Mouse (Mus musculus): ENCODE data around the gene Inpp5a. TPM values are rescaled to one million over a fixed set of nuclear protein-coding genes. Genes with fewer than 3 reads are reported as not detected.

Inpp5a gene
- polyA plus RNA-seq, 1 experiment from 2014 or later = 34.1 TPM

GRCm38 (mm10) chr7:139453198-139453597 is 64.3 kb downstream of the Inpp5a start:
- no peak overlapping the region for H3K9ac ChIP-seq

DNA sequence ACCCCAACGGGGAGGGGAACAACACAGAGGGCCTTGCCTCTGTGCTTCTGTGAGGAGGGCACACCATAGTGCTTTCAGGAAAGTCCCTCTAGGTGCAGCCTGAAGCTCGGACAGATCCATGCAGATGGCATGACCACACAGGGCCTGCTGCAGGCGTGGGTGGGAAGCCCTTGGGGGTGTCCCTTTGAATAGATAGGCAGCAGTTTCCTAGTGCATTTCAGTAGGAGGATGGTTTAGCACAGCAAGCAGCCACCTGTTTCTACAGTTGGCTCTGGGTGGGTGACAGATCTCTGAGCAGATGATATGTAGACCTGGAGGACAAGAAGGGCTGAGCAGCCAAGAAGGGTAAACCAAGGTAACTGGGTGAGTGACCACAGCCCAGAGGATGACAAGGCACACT is 65.4 kb downstream of the Inpp5a start:
- no peak overlapping the region for H3K27ac ChIP-seq
- 74% methylated on average over 3 of the region's 3 CpGs for WGBS
- H3K27me3 ChIP-seq = no peaks in the 10 kb centered on the region
- no peaks in the 10 kb centered on the region for H3K9me3 ChIP-seq
- no peak overlapping the region for H3K4me3 ChIP-seq
- ATAC-seq (ENCODE audit: insufficient number of reproducible peaks, insufficient read depth, low FRiP score, low TSS enrichment) = no peak
- no peak overlapping the region for H3K9ac ChIP-seq
- H3K4me1 ChIP-seq = no peaks in the 10 kb centered on the region
- no peak overlapping the region for H3K4me2 ChIP-seq (replicated peaks)
- no peaks in the 10 kb centered on the region for H3K36me3 ChIP-seq

More at GRCm38 (mm10) chr7:139453198-139453597, 64.3 kb downstream of the Inpp5a start:
- Histone ChIP-seq H3K27ac (no peak overlapping the region), H3K4me1 (no peaks in the 10 kb centered on the region), H3K4me2 (replicated peaks) (no peak overlapping the region), H3K9me3 (no peaks in the 10 kb centered on the region), H3K36me3 (no peaks in the 10 kb centered on the region), H3K4me3 (no peak overlapping the region), H3K27me3 (no peaks in the 10 kb centered on the region)
- ATAC-seq (ENCODE audit: insufficient number of reproducible peaks, insufficient read depth, low FRiP score, low TSS enrichment) = no peak
- 78% methylated on average over 1 of the region's 1 CpGs for WGBS

DNA sequence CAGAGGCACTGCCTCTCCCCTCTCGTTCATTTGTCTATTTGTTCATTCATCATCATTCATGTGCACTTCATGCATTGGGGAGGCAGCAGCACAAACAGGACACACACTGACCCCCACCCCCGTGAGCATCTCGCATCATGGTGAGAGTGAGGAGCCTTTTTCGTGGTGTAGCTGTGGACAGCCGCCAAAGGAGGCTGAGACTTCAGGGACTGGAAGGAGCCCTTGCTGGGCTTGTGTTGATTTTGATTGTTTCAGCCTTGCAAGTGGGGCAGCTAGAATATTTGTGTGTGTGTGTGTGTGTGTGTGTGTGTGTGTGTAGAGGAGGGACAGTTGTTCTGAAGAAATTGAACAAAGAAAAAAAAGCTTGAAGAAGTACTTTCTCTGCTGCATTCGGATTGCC is 67.8 kb downstream of the Inpp5a start:
- H3K9ac ChIP-seq = no peak overlapping the region
- no peak overlapping the region for H3K27ac ChIP-seq
- no peaks in the 10 kb centered on the region for H3K27me3 ChIP-seq
- H3K4me1 ChIP-seq = no peaks in the 10 kb centered on the region
- no peak overlapping the region for H3K4me2 ChIP-seq (replicated peaks)
- WGBS = 78% methylated on average over 6 of the region's 6 CpGs
- H3K4me3 ChIP-seq = no peak overlapping the region
- no peaks in the 10 kb centered on the region for H3K36me3 ChIP-seq
- no peaks in the 10 kb centered on the region for H3K9me3 ChIP-seq
- ATAC-seq (ENCODE audit: insufficient number of reproducible peaks, insufficient read depth, low FRiP score, low TSS enrichment) = no peak

GRCm38 (mm10) chr7:139461344-139461743 is 72.4 kb downstream of the Inpp5a start:
- ATAC-seq (ENCODE audit: insufficient number of reproducible peaks, insufficient read depth, low FRiP score, low TSS enrichment) = no peak
- Histone ChIP-seq H3K9ac (no peak overlapping the region), H3K36me3 (no peaks in the 10 kb centered on the region), H3K27ac (no peak overlapping the region), H3K9me3 (no peaks in the 10 kb centered on the region), H3K4me1 (peaks cover 1% of the 10 kb centered on the region; the same call in 1 of the 2 replicates), H3K4me3 (no peak overlapping the region), H3K4me2 (replicated peaks) (no peak overlapping the region), H3K27me3 (no peaks in the 10 kb centered on the region)
- WGBS = 90% methylated on average over 12 of the region's 12 CpGs

DNA sequence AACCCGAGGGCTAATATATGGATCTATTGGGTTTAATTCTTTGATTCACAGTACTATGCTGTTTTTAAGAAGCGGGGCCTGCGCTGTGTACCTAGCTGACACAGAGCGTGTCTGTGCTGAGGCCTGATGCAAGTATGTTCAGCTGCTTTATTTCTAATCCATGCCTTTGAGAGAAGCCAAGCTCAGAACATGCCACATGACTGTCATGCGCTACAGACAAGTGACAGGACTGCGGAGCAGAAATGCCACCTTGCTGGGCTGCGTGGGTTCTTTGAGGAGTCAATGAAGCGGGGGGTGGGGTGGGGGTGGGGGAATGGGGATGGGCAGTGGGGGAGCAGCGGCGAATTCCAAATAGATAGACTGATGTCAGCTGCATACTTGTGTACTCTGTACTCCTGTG is 73.2 kb downstream of the Inpp5a start:
- Histone ChIP-seq H3K4me2 (replicated peaks) (no peak overlapping the region), H3K4me1 (peaks cover 9% of the 10 kb centered on the region), H3K9me3 (no peaks in the 10 kb centered on the region), H3K27me3 (no peaks in the 10 kb centered on the region), H3K27ac (no peak overlapping the region), H3K4me3 (no peak overlapping the region), H3K36me3 (no peaks in the 10 kb centered on the region), H3K9ac (no peak overlapping the region)
- no peak for ATAC-seq (ENCODE audit: insufficient number of reproducible peaks, insufficient read depth, low FRiP score, low TSS enrichment)
- 91% methylated on average over 10 of the region's 10 CpGs for WGBS

GRCm38 (mm10) chr7:139465538-139465937 is 76.6 kb downstream of the Inpp5a start:
- H3K36me3 ChIP-seq = no peaks in the 10 kb centered on the region
- ATAC-seq (ENCODE audit: insufficient number of reproducible peaks, insufficient read depth, low FRiP score, low TSS enrichment) = no peak
- no peaks in the 10 kb centered on the region for H3K27me3 ChIP-seq
- H3K9me3 ChIP-seq = no peaks in the 10 kb centered on the region
- H3K4me1 ChIP-seq = peaks cover 28% of the 10 kb centered on the region
- H3K9ac ChIP-seq = no peak overlapping the region
- 84% methylated on average over 4 of the region's 4 CpGs for WGBS
- no peak overlapping the region for H3K27ac ChIP-seq
- H3K4me2 ChIP-seq (replicated peaks) = no peak overlapping the region
- no peak overlapping the region for H3K4me3 ChIP-seq

DNA sequence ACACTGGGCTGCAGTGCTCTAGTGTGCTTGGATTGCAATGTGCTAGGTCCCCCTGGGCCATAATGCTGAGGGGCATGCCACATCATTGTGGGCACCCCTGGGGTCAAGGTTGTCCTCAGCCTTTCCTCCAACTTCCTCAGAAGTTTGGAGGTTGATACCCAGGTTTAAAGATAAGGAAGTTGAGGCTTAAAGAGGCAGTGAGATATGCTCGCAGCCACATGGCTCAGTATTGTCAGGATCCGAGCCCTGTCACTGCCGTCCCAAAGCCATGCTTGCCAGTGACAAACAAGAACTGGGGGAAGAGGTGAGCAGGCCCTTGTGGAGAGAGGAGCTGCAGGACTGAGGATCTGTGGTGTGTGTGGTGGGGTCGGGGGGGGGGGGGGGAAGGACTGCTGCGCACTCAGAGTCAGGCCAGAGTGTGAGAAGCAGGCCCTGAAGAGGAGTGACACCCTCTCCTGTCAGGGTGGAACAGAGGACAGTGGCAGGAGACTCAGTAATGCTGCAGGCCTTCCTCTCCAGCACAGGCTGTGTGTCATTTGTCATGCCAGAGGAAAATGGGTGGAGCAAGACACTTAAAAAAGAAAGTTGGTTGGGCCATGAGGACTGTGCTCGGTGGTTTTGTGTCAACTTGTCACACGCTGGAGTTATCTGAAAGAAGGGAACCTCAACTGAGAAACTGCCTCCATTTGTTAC is 77.7 kb downstream of the Inpp5a start:
- no peak overlapping the region for H3K27ac ChIP-seq
- no peaks in the 10 kb centered on the region for H3K36me3 ChIP-seq
- no peak overlapping the region for H3K9ac ChIP-seq
- no peaks in the 10 kb centered on the region for H3K27me3 ChIP-seq
- H3K4me3 ChIP-seq = no peak overlapping the region
- 52% methylated on average over 6 of the region's 7 CpGs for WGBS
- peaks cover 28% of the 10 kb centered on the region for H3K4me1 ChIP-seq
- no peak for ATAC-seq (ENCODE audit: insufficient number of reproducible peaks, insufficient read depth, low FRiP score, low TSS enrichment)
- no peak overlapping the region for H3K4me2 ChIP-seq (replicated peaks)
- H3K9me3 ChIP-seq = no peaks in the 10 kb centered on the region

- no peaks in the 10 kb centered on the region for H3K36me3 ChIP-seq
- H3K4me3 ChIP-seq = no peak overlapping the region
- 69% methylated on average over 10 of the region's 10 CpGs for WGBS
- no peak overlapping the region for H3K9ac ChIP-seq
- H3K9me3 ChIP-seq = no peaks in the 10 kb centered on the region
- no peaks in the 10 kb centered on the region for H3K27me3 ChIP-seq
- no peak overlapping the region for H3K4me2 ChIP-seq (replicated peaks)
- ATAC-seq (ENCODE audit: insufficient number of reproducible peaks, insufficient read depth, low FRiP score, low TSS enrichment) = 0 out of 2 replicates have a peak, but pooled peaks have one; percentile 18
- H3K27ac ChIP-seq = no peak overlapping the region
- H3K4me1 ChIP-seq = peaks cover 28% of the 10 kb centered on the region
Measured at GRCm38 (mm10) chr7:139467177-139467895, 78.4 kb downstream of the Inpp5a start.

GRCm38 (mm10) chr7:139467896-139468279 is 79.0 kb downstream of the Inpp5a start:
- H3K9ac ChIP-seq = no peak overlapping the region
- no peaks in the 10 kb centered on the region for H3K9me3 ChIP-seq
- WGBS = 68% methylated on average over 4 of the region's 4 CpGs
- ATAC-seq (ENCODE audit: insufficient number of reproducible peaks, insufficient read depth, low FRiP score, low TSS enrichment) = peak; percentile 11; the same call in 1 of the 2 replicates
- H3K4me2 ChIP-seq (replicated peaks) = no peak overlapping the region
- H3K36me3 ChIP-seq = no peaks in the 10 kb centered on the region
- H3K27me3 ChIP-seq = no peaks in the 10 kb centered on the region
- H3K4me3 ChIP-seq = no peak overlapping the region
- peaks cover 28% of the 10 kb centered on the region for H3K4me1 ChIP-seq
- H3K27ac ChIP-seq = no peak overlapping the region

- no peak overlapping the region for H3K4me3 ChIP-seq
- H3K27ac ChIP-seq = 0 out of 2 replicates have a peak overlapping the region, but pooled peaks have one; percentile 55
- no peaks in the 10 kb centered on the region for H3K9me3 ChIP-seq
- ATAC-seq (ENCODE audit: insufficient number of reproducible peaks, insufficient read depth, low FRiP score, low TSS enrichment) = no peak
- no peak overlapping the region for H3K4me2 ChIP-seq (replicated peaks)
- H3K9ac ChIP-seq = no peak overlapping the region
- H3K36me3 ChIP-seq = no peaks in the 10 kb centered on the region
- H3K27me3 ChIP-seq = no peaks in the 10 kb centered on the region
- peaks cover 28% of the 10 kb centered on the region for H3K4me1 ChIP-seq
- WGBS = 27% methylated on average over 2 of the region's 2 CpGs
Measured at GRCm38 (mm10) chr7:139468440-139468839, 79.5 kb downstream of the Inpp5a start.

- no peaks in the 10 kb centered on the region for H3K27me3 ChIP-seq
- H3K9me3 ChIP-seq = no peaks in the 10 kb centered on the region
- H3K27ac ChIP-seq = no peak overlapping the region
- no peak overlapping the region for H3K4me3 ChIP-seq
- ATAC-seq (ENCODE audit: insufficient number of reproducible peaks, insufficient read depth, low FRiP score, low TSS enrichment) = no peak
- WGBS = 93% methylated on average over 4 of the region's 4 CpGs
- H3K36me3 ChIP-seq = no peaks in the 10 kb centered on the region
- no peak overlapping the region for H3K9ac ChIP-seq
- H3K4me1 ChIP-seq = peaks cover 28% of the 10 kb centered on the region
- H3K4me2 ChIP-seq (replicated peaks) = no peak overlapping the region
Measured at GRCm38 (mm10) chr7:139469457-139469856, 80.5 kb downstream of the Inpp5a start.

DNA sequence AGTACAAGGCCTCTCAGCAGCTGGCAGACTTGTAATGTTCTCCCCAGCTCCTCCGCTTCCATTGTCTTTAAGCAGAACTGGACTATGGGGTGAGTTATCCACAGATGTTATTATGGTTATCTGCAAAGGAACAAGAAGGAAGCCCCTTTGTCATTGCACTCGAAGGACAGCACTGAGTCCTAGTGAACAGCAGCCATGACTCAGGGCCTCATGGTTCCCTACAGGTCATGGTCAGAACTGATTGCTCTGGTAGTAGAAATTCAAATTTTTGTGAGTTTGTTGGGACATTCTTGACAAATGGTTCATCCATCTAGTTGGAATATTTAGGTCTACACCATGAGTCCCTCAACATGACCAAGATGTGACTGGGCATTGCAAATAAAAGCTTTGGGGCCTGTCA is 81.6 kb downstream of the Inpp5a start:
- Histone ChIP-seq H3K9me3 (no peaks in the 10 kb centered on the region), H3K9ac (no peak overlapping the region), H3K27me3 (no peaks in the 10 kb centered on the region), H3K27ac (no peak overlapping the region), H3K4me3 (no peak overlapping the region), H3K36me3 (no peaks in the 10 kb centered on the region), H3K4me2 (replicated peaks) (no peak overlapping the region), H3K4me1 (peaks cover 28% of the 10 kb centered on the region)
- 86% methylated on average over 2 of the region's 2 CpGs for WGBS
- ATAC-seq (ENCODE audit: insufficient number of reproducible peaks, insufficient read depth, low FRiP score, low TSS enrichment) = no peak

Data from embryonic facial prominence, embryonic 12.5 days (tissue).